Mouse (Mus musculus) frontal cortex, postnatal 10 days (tissue): ENCODE results near the gene Olfr912.

ENCODE experiments used
- DNase-seq, 2 experiments: peaks; one replicate each; pipeline ENCODE4 v3.0.0; 2022; ENCODE audit warnings: low spot score in 2 of 2, mixed read lengths in 1 of 2

Gene Olfr912

DNA sequence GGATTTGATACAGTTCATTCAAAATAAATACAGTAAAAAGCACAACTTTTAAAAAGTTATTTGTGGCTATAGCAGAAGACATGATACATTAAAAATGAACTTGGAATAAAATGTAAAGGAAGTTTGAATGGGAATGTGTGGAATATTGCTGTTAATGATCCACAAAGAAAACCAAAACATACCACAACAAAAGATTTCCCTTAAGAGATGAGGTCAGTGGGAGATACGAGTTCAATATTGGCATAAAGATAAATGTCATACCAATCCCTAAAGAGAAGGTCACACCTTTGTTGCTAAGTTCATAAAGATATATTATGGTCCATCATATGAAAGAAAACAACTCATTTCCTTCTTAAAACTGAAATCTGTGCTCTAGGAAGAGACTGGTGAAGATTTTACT is at the start of gene Olfr912:
Olfr912 (plus strand) TSS at position 301 of the 400 bp plus-strand sequence.
- DNase-seq, result no peak

DNA sequence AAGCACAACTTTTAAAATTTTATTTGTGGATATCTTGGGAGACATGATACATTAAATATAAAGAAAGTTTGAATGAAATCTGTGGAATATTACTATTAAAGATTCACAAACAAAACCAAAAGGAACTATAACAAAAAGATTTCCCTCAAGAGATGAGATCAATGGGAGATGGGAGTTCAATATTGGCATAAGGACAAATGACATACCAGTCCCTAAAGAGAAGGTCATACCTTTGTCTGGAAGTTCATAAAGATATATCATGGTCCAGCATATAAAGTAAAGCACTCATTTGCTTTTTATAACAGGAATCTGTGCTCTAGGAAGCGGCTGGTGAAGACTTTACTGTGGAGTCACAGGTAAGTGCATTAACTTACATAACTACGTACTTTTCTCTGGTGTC is 42.4 kb upstream of the Olfr912 start, which contains the start of gene Olfr910:
Olfr910 (plus strand) TSS at position 301 of the 400 bp plus-strand sequence.
- no peak for DNase-seq

DNA sequence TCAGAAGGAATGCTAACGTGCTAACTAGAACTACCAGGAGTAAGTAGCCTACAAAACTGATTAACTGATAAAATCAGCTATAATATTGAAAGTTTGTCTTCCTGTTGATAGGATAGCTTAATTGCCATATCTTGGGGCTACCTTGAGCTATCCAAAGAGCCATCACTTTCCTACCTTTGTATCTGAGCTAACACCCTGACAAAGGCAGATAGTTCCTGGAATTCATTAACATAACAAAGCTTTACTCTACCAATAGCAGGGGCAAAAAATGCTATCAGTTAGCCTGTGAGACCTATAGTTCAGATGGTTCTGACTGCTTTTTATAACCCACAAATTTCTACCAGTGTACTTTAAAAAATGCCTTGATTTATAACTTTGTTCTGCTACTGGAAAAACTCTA is 11.1 kb downstream of the Olfr912 start:
- DNase-seq, result no peak

DNA sequence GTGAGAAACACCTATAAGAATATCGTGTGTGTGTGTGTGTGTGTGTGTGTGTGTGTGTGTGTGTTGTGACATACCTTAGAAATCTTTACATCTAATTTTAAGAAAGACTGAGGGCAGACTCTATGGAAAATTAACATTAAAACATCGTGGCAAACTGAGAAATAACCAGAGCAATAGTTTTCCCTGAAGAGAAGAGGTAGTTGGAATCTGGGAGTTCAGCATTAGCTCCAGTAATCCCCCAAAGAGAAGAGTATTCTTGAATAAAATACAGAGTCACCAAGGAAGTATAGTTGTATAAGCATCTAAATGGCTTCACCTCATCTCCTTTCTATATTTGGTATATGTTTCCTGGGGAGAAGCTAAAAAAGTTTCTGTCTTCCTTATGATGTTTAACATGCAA is 12.5 kb downstream of the Olfr912 start, which contains the start of gene Olfr913:
Olfr913 (plus strand) TSS at position 301 of the 400 bp plus-strand sequence.
- DNase-seq, result no peak

DNA sequence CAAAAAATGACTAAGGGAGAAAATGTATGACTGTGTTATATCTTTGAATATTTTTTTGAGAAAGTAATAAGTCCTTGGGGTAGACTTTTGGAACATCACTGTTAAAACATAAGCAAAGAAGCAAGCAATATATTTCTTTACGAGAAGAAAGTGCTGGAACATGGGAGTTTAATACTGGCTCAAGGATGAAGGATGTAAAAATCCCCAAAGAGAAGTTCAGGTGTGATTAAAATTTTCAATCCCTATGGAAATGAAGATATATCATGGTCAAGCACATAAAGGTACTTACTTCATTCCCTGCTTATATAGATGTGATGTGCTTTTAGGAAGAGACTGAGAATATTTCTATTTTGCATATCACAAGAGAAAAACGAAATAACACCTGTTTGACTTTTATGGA is 24.8 kb downstream of the Olfr912 start, which contains the start of gene Olfr914:
Olfr914 (plus strand) TSS at position 301 of the 400 bp plus-strand sequence.
- no peak for DNase-seq

DNA sequence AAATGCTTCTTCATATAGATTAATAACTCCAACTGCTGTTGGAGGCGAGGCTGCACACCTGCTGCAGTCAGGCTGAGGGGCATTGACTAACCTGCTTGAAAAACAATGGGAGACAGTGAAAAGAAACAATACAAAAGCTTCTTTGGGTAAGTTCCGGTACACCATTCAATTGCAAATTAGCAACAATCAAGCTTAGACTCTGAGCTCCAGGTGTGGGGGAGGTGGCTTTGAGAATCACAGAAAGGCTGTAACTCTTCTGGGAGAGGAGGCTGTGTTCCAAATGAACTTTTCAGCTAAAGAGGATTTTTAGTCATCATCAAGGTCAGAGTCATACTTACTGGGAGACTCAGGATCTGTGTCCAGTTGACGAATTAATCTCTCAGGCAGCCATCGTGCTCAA is 52.4 kb downstream of the Olfr912 start:
- no peak for DNase-seq
